Mouse (Mus musculus) stomach, embryonic 16.5 days (tissue): ENCODE measurements around the gene Grifin. TPM values are rescaled to one million over a fixed set of nuclear protein-coding genes. Genes with fewer than 3 reads are reported as not detected.
A peak's percentile ranks its signal among the peaks of the same experiment; 100 is the strongest.

ENCODE experiments used
- ATAC-seq: fragments of 200-750 bp; cut with Nextera tagmentation; 2 replicates; pipeline ENCODE4 v1.8.0; 2017; ENCODE audit warnings: moderate number of reproducible peaks, moderate TSS enrichment; ENCODE audit not compliant: insufficient read depth, low FRiP score
- H3K27ac ChIP-seq: fragments of 300-500 bp; sonication (generic); 2 replicates; pipeline ENCODE4 v1.5.1; 2014; ENCODE audit warnings: low read length
- H3K27me3 ChIP-seq: fragments of 300-500 bp; sonication (generic); 2 replicates; pipeline ENCODE4 v1.6.1; 2014; ENCODE audit warnings: low read length, control low read depth, mixed read lengths; ENCODE audit not compliant: control insufficient read depth, insufficient read depth
- H3K36me3 ChIP-seq: fragments of 300-500 bp; sonication (generic); 2 replicates; pipeline ENCODE4 v1.6.1; 2014; ENCODE audit warnings: low read length; ENCODE audit not compliant: control insufficient read depth, insufficient read depth
- H3K4me1 ChIP-seq: fragments of 300-500 bp; sonication (generic); 2 replicates; pipeline ENCODE4 v1.6.1; 2014; ENCODE audit warnings: low read length, control low read depth, mixed read lengths; ENCODE audit not compliant: control insufficient read depth, insufficient read depth
- H3K4me2 ChIP-seq: fragments of 300-500 bp; sonication (generic); 2 replicates; pipeline ENCODE4 v1.6.1; 2014; ENCODE audit warnings: low read depth, low read length, mixed read lengths
- H3K4me3 ChIP-seq: fragments of 300-500 bp; sonication (generic); replicated peaks from 2 replicates; pipeline ENCODE4 v1.5.1; 2014; ENCODE audit warnings: mild to moderate bottlenecking, low read length
- H3K9ac ChIP-seq: fragments of 300-500 bp; sonication (generic); 2 replicates; pipeline ENCODE4 v1.6.1; 2014; ENCODE audit warnings: low read length
- H3K9me3 ChIP-seq: fragments of 300-500 bp; sonication (generic); replicated peaks from 2 replicates; pipeline ENCODE4 v1.6.1; 2016; ENCODE audit warnings: low read length, control low read depth; ENCODE audit not compliant: control insufficient read depth
- WGBS: fragments of 180-500 bp; shearing (Covaris S2); extraction: QIAGEN DNeasy Blood & Tissue Kit; methylation state at CpG from one replicate; pipeline ENCODE4 v1.1.7; 2014; 5-methylcytosine and 5-hydroxymethylcytosine counted together
- polyA plus RNA-seq: library from polyadenylated mRNA; unstranded; fragments of >200 nt; fragmentation: Nextera tagmentation; extraction: Ambion mirVana; gene quantifications from 2 replicates; pipeline ENCODE4 v1.2.1, GENCODE M21; 2015

Grifin gene
- polyA plus RNA-seq, 1 experiment from 2014 or later, result 0.71 TPM

- WGBS, result 91% methylated on average over 5 of the region's 5 CpGs
- Histone ChIP-seq H3K4me1 (peaks cover 36% of the 10 kb centered on the region), H3K9ac (no peak overlapping the region), H3K9me3 (no peaks in the 10 kb centered on the region), H3K27me3 (no peaks in the 10 kb centered on the region), H3K27ac (no peak overlapping the region), H3K4me3 (no peak overlapping the region), H3K36me3 (no peaks in the 10 kb centered on the region), H3K4me2 (no peak overlapping the region)
- no peak for ATAC-seq
These were observed 2.9 kb upstream of the Grifin start for GRCm38 (mm10) chr5:140567751-140568150.

- peak; percentile 44; the same call in 1 of the 2 replicates for ATAC-seq
- WGBS, result 40% methylated on average over 11 of the region's 11 CpGs
- Histone ChIP-seq H3K9ac (no peak overlapping the region; the same call in 1 of the 2 replicates), H3K27me3 (no peaks in the 10 kb centered on the region), H3K36me3 (no peaks in the 10 kb centered on the region), H3K4me2 (no peak overlapping the region), H3K4me3 (no peak overlapping the region), H3K4me1 (peaks cover 36% of the 10 kb centered on the region), H3K27ac (no peak overlapping the region), H3K9me3 (no peaks in the 10 kb centered on the region)
These were observed 2.5 kb upstream of the Grifin start for GRCm38 (mm10) chr5:140567321-140567720.

- no peaks in the 10 kb centered on the region for H3K36me3 ChIP-seq
- peak overlapping the region; percentile 74 for H3K27ac ChIP-seq
- no peak for ATAC-seq
- peaks cover 36% of the 10 kb centered on the region for H3K4me1 ChIP-seq
- H3K4me2 ChIP-seq, result no peak overlapping the region
- no peaks in the 10 kb centered on the region for H3K27me3 ChIP-seq
- 69% methylated on average over 4 of the region's 4 CpGs for WGBS
- H3K9ac ChIP-seq, result peak overlapping the region; percentile 38
- no peak overlapping the region for H3K4me3 ChIP-seq
- no peaks in the 10 kb centered on the region for H3K9me3 ChIP-seq
These were observed 1.4 kb upstream of the Grifin start for GRCm38 (mm10) chr5:140566271-140566670.

GRCm38 (mm10) chr5:140565856-140566255 is 985 bp upstream of the Grifin start:
- Histone ChIP-seq H3K9ac (peak overlapping the region; percentile 38), H3K4me3 (no peak overlapping the region), H3K36me3 (no peaks in the 10 kb centered on the region), H3K27me3 (no peaks in the 10 kb centered on the region), H3K4me2 (no peak overlapping the region), H3K27ac (peak overlapping the region; percentile 74), H3K4me1 (peaks cover 36% of the 10 kb centered on the region), H3K9me3 (no peaks in the 10 kb centered on the region)
- peak; percentile 18; the same call in 1 of the 2 replicates for ATAC-seq
- 51% methylated on average over 6 of the region's 6 CpGs for WGBS

- Histone ChIP-seq H3K4me2 (no peak overlapping the region), H3K9me3 (no peaks in the 10 kb centered on the region), H3K27me3 (no peaks in the 10 kb centered on the region), H3K9ac (peak overlapping the region; percentile 38; the same call in 1 of the 2 replicates), H3K4me1 (peaks cover 36% of the 10 kb centered on the region), H3K27ac (peak overlapping the region; percentile 74; the same call in 1 of the 2 replicates), H3K36me3 (no peaks in the 10 kb centered on the region), H3K4me3 (no peak overlapping the region)
- peak; percentile 87 for ATAC-seq
- 19% methylated on average over 5 of the region's 5 CpGs for WGBS
These were observed 580 bp upstream of the Grifin start for GRCm38 (mm10) chr5:140565451-140565850.

- Histone ChIP-seq H3K36me3 (no peaks in the 10 kb centered on the region), H3K27me3 (no peaks in the 10 kb centered on the region), H3K27ac (no peak overlapping the region), H3K9ac (no peak overlapping the region), H3K4me3 (no peak overlapping the region), H3K9me3 (no peaks in the 10 kb centered on the region), H3K4me1 (peaks cover 27% of the 10 kb centered on the region), H3K4me2 (no peak overlapping the region)
- whole genome bisulfite sequencing, result 73% methylated on average over 9 of the region's 9 CpGs
- no peak for ATAC-seq
These were observed 2.3 kb downstream of the Grifin start for GRCm38 (mm10) chr5:140562601-140563000.

- no peak overlapping the region for H3K27ac ChIP-seq
- H3K4me3 ChIP-seq, result no peak overlapping the region
- H3K27me3 ChIP-seq, result no peaks in the 10 kb centered on the region
- H3K9me3 ChIP-seq, result no peaks in the 10 kb centered on the region
- H3K4me2 ChIP-seq, result no peak overlapping the region
- H3K4me1 ChIP-seq, result no peaks in the 10 kb centered on the region
- WGBS, result 63% methylated on average over 3 of the region's 3 CpGs
- ATAC-seq, result peak; percentile 53; the same call in 1 of the 2 replicates
- H3K9ac ChIP-seq, result no peak overlapping the region
- H3K36me3 ChIP-seq, result no peaks in the 10 kb centered on the region
These were observed 8.0 kb downstream of the Grifin start for GRCm38 (mm10) chr5:140556859-140557258.

- H3K9ac ChIP-seq, result no peak overlapping the region
- no peak; the same call in 1 of the 2 replicates for ATAC-seq
- H3K4me1 ChIP-seq, result no peaks in the 10 kb centered on the region
- H3K27me3 ChIP-seq, result no peaks in the 10 kb centered on the region
- no peak overlapping the region for H3K27ac ChIP-seq
- H3K4me3 ChIP-seq, result no peak overlapping the region
- no peak overlapping the region for H3K4me2 ChIP-seq
- 78% methylated on average over 7 of the region's 7 CpGs for WGBS
- H3K36me3 ChIP-seq, result no peaks in the 10 kb centered on the region
- no peaks in the 10 kb centered on the region for H3K9me3 ChIP-seq
These were observed 11.2 kb downstream of the Grifin start for GRCm38 (mm10) chr5:140553719-140554118.

GRCm38 (mm10) chr5:140549306-140550047 is 15.4 kb downstream of the Grifin start:
- Histone ChIP-seq H3K36me3 (no peaks in the 10 kb centered on the region), H3K9me3 (no peaks in the 10 kb centered on the region), H3K9ac (no peak overlapping the region), H3K27ac (no peak overlapping the region), H3K27me3 (no peaks in the 10 kb centered on the region), H3K4me2 (no peak overlapping the region), H3K4me3 (no peak overlapping the region), H3K4me1 (no peaks in the 10 kb centered on the region)
- 42% methylated on average over 17 of the region's 17 CpGs for WGBS
- ATAC-seq, result no peak
